ENCODE assay signal across 26 mouse cellular contexts in the genomic region with DNA sequence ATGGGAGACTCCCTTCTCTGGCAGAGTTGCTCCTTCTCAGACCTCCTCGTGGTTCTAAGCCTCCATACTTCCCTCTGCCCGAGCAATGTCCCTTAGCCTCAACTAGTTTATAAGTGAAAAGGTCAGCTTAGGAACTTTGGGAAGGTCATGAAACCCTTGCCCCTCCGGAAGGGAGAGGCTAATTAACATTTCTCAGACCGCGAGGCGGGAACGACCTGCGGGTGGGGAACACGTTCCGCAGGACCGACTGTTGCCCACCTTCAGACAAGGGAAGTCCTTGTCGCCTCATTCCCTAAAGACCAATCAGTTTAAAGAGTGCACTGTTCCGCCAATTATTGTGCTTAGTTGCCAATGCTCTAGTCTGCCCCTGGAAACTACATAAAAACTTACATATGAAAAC.
"Had no signal": no experiment of that assay in that cellular context is flagged by ENCODE, and none has a peak within 500 bp of the region (broad histone marks: within the 10 kb centered on the region; RNA-seq: fewer than 3 reads in every experiment).

No protein-coding gene starts in this region.

- H3K9me3 ChIP-seq: hindbrain, embryonic 10.5 days; hindbrain, embryonic 12.5 days; intestine, embryonic 15.5 days; kidney, embryonic 15.5 days; limb, embryonic 13.5 days; limb, embryonic 15.5 days; liver, embryonic 12.5 days had no signal

- DNase-seq: gastrocnemius, postnatal 14 days; gastrocnemius, postnatal 36 days; heart, adult 11 months; heart, adult 2 months; heart, postnatal 10 days; heart, postnatal 4 days; kidney, adult 18-20 months; kidney, adult 8-10 months; kidney, postnatal 14 days; kidney, postnatal 4 days; left cerebral cortex, postnatal 4 days; lung, adult 18-20 months had no signal

- H3K27ac ChIP-seq: heart, adult 2 months; hindbrain, embryonic 10.5 days; hindbrain, embryonic 12.5 days; hindbrain, embryonic 14.5 days; intestine, embryonic 15.5 days; kidney, embryonic 15.5 days; kidney, postnatal 0 days; layer of hippocampus, adult 2 months; limb, embryonic 13.5 days; limb, embryonic 15.5 days; liver, embryonic 12.5 days; liver, embryonic 14.5 days had no signal

- H3K4me3 ChIP-seq: heart, adult 2 months; heart, embryonic 12.5 days; hindbrain, embryonic 10.5 days; hindbrain, embryonic 12.5 days; intestine, embryonic 15.5 days; kidney, embryonic 15.5 days; layer of hippocampus, adult 2 months; limb, embryonic 13.5 days; limb, embryonic 15.5 days; liver, embryonic 12.5 days had no signal

- H3K36me3 ChIP-seq: heart, embryonic 12.5 days; hindbrain, embryonic 10.5 days; hindbrain, embryonic 12.5 days; intestine, embryonic 15.5 days; kidney, embryonic 15.5 days; limb, embryonic 13.5 days; limb, embryonic 15.5 days; liver, embryonic 12.5 days had no signal

- H3K4me2 ChIP-seq: heart, embryonic 12.5 days; hindbrain, embryonic 12.5 days; hindbrain, embryonic 14.5 days; intestine, embryonic 15.5 days; kidney, embryonic 15.5 days; limb, embryonic 13.5 days; limb, embryonic 15.5 days; liver, embryonic 12.5 days had no signal

- H3K4me1 ChIP-seq: hindbrain, embryonic 10.5 days; hindbrain, embryonic 12.5 days; intestine, embryonic 15.5 days; kidney, embryonic 15.5 days; limb, embryonic 13.5 days; limb, embryonic 15.5 days; liver, embryonic 12.5 days had no signal

- ATAC-seq: hindbrain, embryonic 16.5 days; inflammation-experienced regulatory T-cells, adult 6 months; intestine, embryonic 15.5 days; liver, embryonic 12.5 days had no signal

- H3K27me3 ChIP-seq: heart, embryonic 12.5 days; hindbrain, embryonic 12.5 days; intestine, embryonic 15.5 days; kidney, embryonic 15.5 days; limb, embryonic 13.5 days; limb, embryonic 15.5 days; liver, embryonic 12.5 days had no signal

- H3K9ac ChIP-seq: heart, embryonic 12.5 days; hindbrain, embryonic 12.5 days; hindbrain, embryonic 14.5 days; intestine, embryonic 15.5 days; kidney, embryonic 15.5 days; limb, embryonic 13.5 days; limb, embryonic 15.5 days; liver, embryonic 12.5 days; liver, embryonic 14.5 days had no signal
